Mouse (Mus musculus) hematopoietic multipotent progenitor cell, adult 10-12 weeks (in vitro differentiated cells): ENCODE results near the gene Mindy1. TPM values are rescaled to one million over a fixed set of nuclear protein-coding genes. Genes with fewer than 3 reads are reported as not detected.

Experiments
- polyA plus RNA-seq: library from polyadenylated mRNA; stranded (reverse); fragments of >175 nt; gene quantifications from 2 replicates; pipeline ENCODE4 v1.2.3, GENCODE M21; 2012; ENCODE audit warnings: low replicate concordance

Gene Mindy1
- 71.0 and 165 TPM in 2 replicates for polyA plus RNA-seq

DNA sequence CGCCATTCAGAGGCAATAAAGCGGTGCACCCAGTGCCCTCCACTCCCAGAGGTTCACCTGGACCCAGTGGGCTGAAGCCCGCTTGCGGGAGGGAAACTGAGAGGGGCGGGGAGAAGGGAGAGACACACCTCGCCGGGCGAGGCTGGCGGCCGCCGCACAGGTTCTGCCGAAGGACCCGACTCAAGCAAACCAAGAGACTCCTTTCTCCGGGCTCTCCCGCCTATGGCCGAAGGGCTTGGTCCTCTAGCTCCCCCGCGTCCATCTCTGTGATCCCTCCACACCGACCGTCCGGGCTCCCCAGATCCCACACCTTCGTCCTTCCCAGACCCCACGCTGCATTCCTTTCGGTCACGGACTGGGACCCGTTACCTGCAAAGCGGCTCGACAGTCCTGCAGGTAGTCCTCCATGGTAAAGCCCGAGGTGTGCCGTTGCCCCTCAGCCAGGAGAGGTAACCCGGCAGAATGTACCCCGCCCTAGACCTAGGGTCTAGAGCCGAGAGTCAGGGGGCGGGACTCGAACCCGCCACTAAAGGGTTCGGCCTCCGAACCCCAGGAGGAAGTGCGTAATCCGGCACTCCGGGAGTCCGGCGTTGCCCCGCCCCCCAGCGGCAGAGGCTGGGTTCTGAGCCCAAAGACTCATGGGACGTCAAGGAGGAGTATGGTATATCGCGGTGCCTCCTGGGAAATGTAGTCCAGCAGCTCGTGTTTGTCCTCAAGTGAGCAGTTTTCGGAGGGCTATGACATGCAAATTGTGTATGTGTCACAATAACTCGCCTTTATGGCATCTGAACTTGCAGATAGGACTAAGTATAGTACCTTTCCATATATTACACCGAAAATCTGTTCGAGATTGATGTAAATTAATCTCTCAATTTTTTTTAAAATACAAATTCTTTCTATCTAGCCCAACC lies at the start of gene Mindy1, which contains the start of gene Prune1:
Mindy1 (plus strand) TSS at position 130 of the 911 bp plus-strand sequence.
Prune1 (minus strand) TSS at position 861 of the 911 bp plus-strand sequence.

DNA sequence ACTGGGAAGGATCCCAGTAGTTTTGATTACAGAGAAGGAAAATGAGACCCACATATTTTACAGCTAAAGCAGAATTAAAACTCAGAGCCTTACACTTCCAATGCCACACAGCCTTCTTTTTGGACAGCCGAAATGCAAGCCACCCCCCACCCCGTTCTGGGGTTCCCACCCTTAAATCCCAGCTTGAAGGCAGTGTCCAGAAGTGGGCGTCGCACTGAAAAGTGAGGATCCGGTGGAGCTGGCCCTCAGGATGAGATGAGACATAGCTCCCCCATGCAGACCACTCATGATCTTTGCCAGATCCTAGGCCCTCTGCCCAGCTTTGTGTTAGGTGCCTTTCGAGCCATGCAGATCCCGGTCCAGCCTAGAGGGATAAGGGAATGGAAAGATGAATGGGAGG lies 39.6 kb upstream of the Mindy1 start, which contains the start of gene Gm128:
Gm128 (minus strand) TSS at position 101 of the 400 bp plus-strand sequence.

GRCm38 (mm10) chr3:95250783-95251424 lies 30.2 kb upstream of the Mindy1 start, which contains the start of gene Bnipl:
Gene Bnipl (minus strand): TSS chr3:95251193.

DNA sequence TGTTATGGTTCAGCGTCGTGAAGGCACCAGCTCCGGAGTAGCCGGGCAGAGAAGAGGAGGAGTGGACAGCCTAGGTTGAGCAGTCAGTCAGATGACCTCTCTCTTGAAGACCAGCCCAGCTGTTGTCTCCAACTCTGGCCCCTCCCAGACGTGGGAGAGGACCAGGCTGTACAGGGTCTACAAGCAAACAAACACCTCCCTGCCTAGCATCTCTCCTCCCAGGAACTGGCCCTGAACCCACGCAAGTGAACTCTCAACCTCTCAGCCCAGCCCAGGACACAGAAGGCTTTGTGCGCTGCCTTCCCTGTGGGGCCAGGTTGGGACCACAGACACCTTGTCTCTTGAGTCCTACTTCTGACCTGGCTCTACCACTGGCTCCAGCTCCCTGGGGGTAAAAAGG lies 26.0 kb downstream of the Mindy1 start, which contains the start of gene Anxa9:
Anxa9 (minus strand) TSS at position 77 of the 400 bp plus-strand sequence.

DNA sequence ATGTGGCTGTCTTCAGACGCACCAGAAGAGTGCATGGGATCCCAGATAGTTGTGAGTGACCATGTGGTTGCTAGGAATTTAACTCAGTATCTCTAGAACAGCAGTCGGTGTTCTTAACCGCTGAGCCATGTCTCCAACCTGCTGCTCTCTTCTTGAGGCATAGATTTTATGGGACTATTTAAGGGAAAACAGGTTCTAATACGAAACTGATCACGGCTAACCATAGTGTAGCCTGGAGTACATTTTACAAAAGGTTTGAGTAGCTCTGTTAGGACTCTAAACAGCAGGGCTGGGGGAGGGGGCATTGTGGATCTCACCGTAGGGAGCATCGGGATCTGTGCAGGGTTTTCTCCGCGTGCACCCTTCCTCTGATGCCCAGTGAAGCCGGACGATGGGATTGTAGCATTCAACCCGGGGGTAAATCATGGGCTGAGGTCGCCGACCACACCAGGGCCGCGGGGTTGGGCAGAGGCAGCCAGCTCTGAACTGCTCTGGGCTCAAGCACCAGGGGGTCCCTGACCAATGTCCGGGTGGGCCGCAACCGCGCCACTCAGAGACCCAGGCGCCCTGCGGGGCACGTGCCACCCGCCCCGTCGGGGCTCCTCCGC lies 33.4 kb downstream of the Mindy1 start, which contains the start of gene Cers2:
Cers2 (plus strand) TSS at position 306 of the 608 bp plus-strand sequence.

Other genes with a start within 250 kb of the Mindy1 start
- gene Psmd4, start 238.7 kb upstream of the Mindy1 start, polyA plus RNA-seq: 47.7 and 87.6 TPM in 2 replicates
- gene Pip5k1a, start 174.4 kb upstream of the Mindy1 start, polyA plus RNA-seq: 14.2 and 15.7 TPM in 2 replicates
- gene Vps72, start 170.3 kb upstream of the Mindy1 start, polyA plus RNA-seq: 140 and 262 TPM in 2 replicates
- 0.58 and 0.82 TPM in 2 replicates for gene Tmod4, start 156.9 kb upstream of the Mindy1 start, polyA plus RNA-seq
- 6.6 and 11.8 TPM in 2 replicates for gene Scnm1, start 147.3 kb upstream of the Mindy1 start, polyA plus RNA-seq
- gene Lysmd1, start 147.3 kb upstream of the Mindy1 start, polyA plus RNA-seq: 3.3 and 6.5 TPM in 2 replicates
- 29.6 and 79.9 TPM in 2 replicates for gene Tnfaip8l2, start 139.0 kb upstream of the Mindy1 start, polyA plus RNA-seq
- gene Sema6c, start 120.9 kb upstream of the Mindy1 start, polyA plus RNA-seq: 1.1 and 3.6 TPM in 2 replicates
- 3.9 and 10.3 TPM in 2 replicates for gene Gabpb2, start 63.4 kb upstream of the Mindy1 start, polyA plus RNA-seq
- 386 and 443 TPM in 2 replicates for gene Cdc42se1, start 52.6 kb upstream of the Mindy1 start, polyA plus RNA-seq
- 6.9 and 11.0 TPM in 2 replicates for gene Mllt11, start 49.2 kb upstream of the Mindy1 start, polyA plus RNA-seq
- gene Gm128, start 39.7 kb upstream of the Mindy1 start, polyA plus RNA-seq: 0.49 TPM in 1 of 2 replicates, not detected in the other
- not detected in 2 replicates for gene Bnipl, start 30.2 kb upstream of the Mindy1 start, polyA plus RNA-seq
- gene Prune1, start 731 bp downstream of the Mindy1 start, polyA plus RNA-seq: 1.8 and 3.6 TPM in 2 replicates
- gene Anxa9, start 25.8 kb downstream of the Mindy1 start, polyA plus RNA-seq: 0.63 and 0.64 TPM in 2 replicates
- 194 and 233 TPM in 2 replicates for gene Cers2, start 33.4 kb downstream of the Mindy1 start, polyA plus RNA-seq
- gene Setdb1, start 75.9 kb downstream of the Mindy1 start, polyA plus RNA-seq: 10.9 and 12.9 TPM in 2 replicates
- not detected in 2 replicates for gene 4930558C23Rik, start 121.5 kb downstream of the Mindy1 start, polyA plus RNA-seq
- 32.9 and 52.8 TPM in 2 replicates for gene Arnt, start 153.0 kb downstream of the Mindy1 start, polyA plus RNA-seq
- gene Ctsk, start 217.9 kb downstream of the Mindy1 start, polyA plus RNA-seq: 0.08 TPM in 1 of 2 replicates, not detected in the other
- gene Ctss, start 245.4 kb downstream of the Mindy1 start, polyA plus RNA-seq: 19.9 and 33.2 TPM in 2 replicates